Mouse (Mus musculus): Measurements from ENCODE around the gene Inf2. TPM values are rescaled to one million over a fixed set of nuclear protein-coding genes. Genes with fewer than 3 reads are reported as not detected.

Gene Inf2
- polyA plus RNA-seq, 2 experiments: 6.9 to 27.5 TPM

- Histone ChIP-seq H3K36me3 (ENCODE audit: control insufficient read depth, insufficient read depth, low read length) (0 out of 2 replicates have a peak, but pooled peaks cover 2% of the 10 kb centered on the region), H3K4me2 (replicated peaks; ENCODE audit: low read depth, low read length, severe bottlenecking) (peak within 1 kb of the TSS; percentile 91), H3K4me3 (replicated peaks; ENCODE audit: low read length) (peak within 1 kb of the TSS; percentile 46), H3K9me3 (ENCODE audit: control insufficient read depth, low read length) (no peaks in the 10 kb centered on the region), H3K27ac (replicated peaks; ENCODE audit: low read depth, low read length) (no peak within 1 kb of the TSS), H3K27me3 (ENCODE audit: control insufficient read depth, insufficient read depth, low read length) (peaks cover 7% of the 10 kb centered on the region; the same call in 1 of the 2 replicates), H3K4me1 (ENCODE audit: control insufficient read depth, insufficient read depth, low read length) (peaks cover 13% of the 10 kb centered on the region; the same call in 1 of the 2 replicates), H3K9ac (ENCODE audit: low read depth, low read length, severe bottlenecking) (peak within 1 kb of the TSS; percentile 60)
- 1% methylated on average over 48 of the region's 56 CpGs for WGBS
- DNase-seq (ENCODE audit: low spot score) (no peak), ATAC-seq (ENCODE audit: low FRiP score, low read depth) (peak; percentile 60)
- TF ChIP-seq POLR2A (IDR thresholded peaks at IDR 0.05; ENCODE audit: borderline replicate concordance, extremely low read depth, insufficient read depth, insufficient read length): no peak
These were observed 31.2 kb downstream of the Inf2 start, which contains the start of gene Adssl1 for GRCm38 (mm10) chr12:112619686-112620353. TSS of gene Adssl1 (plus strand) at chr12:112620045.

- H3K9ac ChIP-seq (ENCODE audit: low read depth, low read length, severe bottlenecking): peak overlapping the region; percentile 60
- H3K27me3 ChIP-seq (ENCODE audit: control insufficient read depth, insufficient read depth, low read length): peaks cover 7% of the 10 kb centered on the region; the same call in 1 of the 2 replicates
- ATAC-seq (ENCODE audit: low FRiP score, low read depth) (no peak), DNase-seq (ENCODE audit: low spot score) (no peak)
- TF ChIP-seq POLR2A (IDR thresholded peaks at IDR 0.05; ENCODE audit: borderline replicate concordance, extremely low read depth, insufficient read depth, insufficient read length): no peak
- WGBS: 14% methylated on average over 16 of the region's 16 CpGs
- H3K36me3 ChIP-seq (ENCODE audit: control insufficient read depth, insufficient read depth, low read length): no peaks in the 10 kb centered on the region
- H3K4me1 ChIP-seq (ENCODE audit: control insufficient read depth, insufficient read depth, low read length): peaks cover 13% of the 10 kb centered on the region; the same call in 1 of the 2 replicates
- peak overlapping the region; percentile 46 for H3K4me3 ChIP-seq (replicated peaks; ENCODE audit: low read length)
- peak overlapping the region; percentile 91 for H3K4me2 ChIP-seq (replicated peaks; ENCODE audit: low read depth, low read length, severe bottlenecking)
- H3K27ac ChIP-seq (replicated peaks; ENCODE audit: low read depth, low read length): no peak overlapping the region
- H3K9me3 ChIP-seq (ENCODE audit: control insufficient read depth, low read length): no peaks in the 10 kb centered on the region
These were observed 31.9 kb downstream of the Inf2 start for GRCm38 (mm10) chr12:112620354-112621061.

- no peak overlapping the region for H3K27ac ChIP-seq (replicated peaks; ENCODE audit: low read depth, low read length)
- H3K27me3 ChIP-seq (ENCODE audit: control insufficient read depth, insufficient read depth, low read length): peaks cover 7% of the 10 kb centered on the region; the same call in 1 of the 2 replicates
- no peak overlapping the region for H3K4me2 ChIP-seq (replicated peaks; ENCODE audit: low read depth, low read length, severe bottlenecking)
- no peak for DNase-seq (ENCODE audit: low spot score)
- H3K36me3 ChIP-seq (ENCODE audit: control insufficient read depth, insufficient read depth, low read length): no peaks in the 10 kb centered on the region
- H3K9ac ChIP-seq (ENCODE audit: low read depth, low read length, severe bottlenecking): no peak overlapping the region
- TF ChIP-seq POLR2A (IDR thresholded peaks at IDR 0.05; ENCODE audit: borderline replicate concordance, extremely low read depth, insufficient read depth, insufficient read length): no peak
- WGBS: 77% methylated on average over 3 of the region's 3 CpGs
- no peak overlapping the region for H3K4me3 ChIP-seq (replicated peaks; ENCODE audit: low read length)
- ATAC-seq (ENCODE audit: low FRiP score, low read depth): no peak
- H3K4me1 ChIP-seq (ENCODE audit: control insufficient read depth, insufficient read depth, low read length): peaks cover 13% of the 10 kb centered on the region; the same call in 1 of the 2 replicates
- no peaks in the 10 kb centered on the region for H3K9me3 ChIP-seq (ENCODE audit: control insufficient read depth, low read length)
These were observed 33.3 kb downstream of the Inf2 start for GRCm38 (mm10) chr12:112621900-112622299.

- Histone ChIP-seq H3K27ac (replicated peaks; ENCODE audit: low read depth, low read length) (no peak overlapping the region), H3K9ac (ENCODE audit: low read depth, low read length, severe bottlenecking) (no peak overlapping the region), H3K4me2 (replicated peaks; ENCODE audit: low read depth, low read length, severe bottlenecking) (no peak overlapping the region), H3K4me1 (ENCODE audit: control insufficient read depth, insufficient read depth, low read length) (peaks cover 9% of the 10 kb centered on the region), H3K36me3 (ENCODE audit: control insufficient read depth, insufficient read depth, low read length) (no peaks in the 10 kb centered on the region), H3K9me3 (ENCODE audit: control insufficient read depth, low read length) (no peaks in the 10 kb centered on the region), H3K4me3 (replicated peaks; ENCODE audit: low read length) (no peak overlapping the region), H3K27me3 (ENCODE audit: control insufficient read depth, insufficient read depth, low read length) (peaks cover 7% of the 10 kb centered on the region; the same call in 1 of the 2 replicates)
- 13% methylated on average over 2 of the region's 2 CpGs for WGBS
- ATAC-seq (ENCODE audit: low FRiP score, low read depth) (no peak), DNase-seq (ENCODE audit: low spot score) (peak; percentile 45)
- TF ChIP-seq POLR2A (IDR thresholded peaks at IDR 0.05; ENCODE audit: borderline replicate concordance, extremely low read depth, insufficient read depth, insufficient read length): no peak
These were observed 35.2 kb downstream of the Inf2 start for GRCm38 (mm10) chr12:112623742-112624141.

GRCm38 (mm10) chr12:112625700-112626099 is 37.1 kb downstream of the Inf2 start:
- no peaks in the 10 kb centered on the region for H3K9me3 ChIP-seq (ENCODE audit: control insufficient read depth, low read length)
- H3K4me2 ChIP-seq (replicated peaks; ENCODE audit: low read depth, low read length, severe bottlenecking): no peak overlapping the region
- ATAC-seq (ENCODE audit: low FRiP score, low read depth): no peak
- 91% methylated on average over 4 of the region's 4 CpGs for WGBS
- H3K27me3 ChIP-seq (ENCODE audit: control insufficient read depth, insufficient read depth, low read length): peaks cover 2% of the 10 kb centered on the region; the same call in 1 of the 2 replicates
- H3K4me3 ChIP-seq (replicated peaks; ENCODE audit: low read length): no peak overlapping the region
- H3K27ac ChIP-seq (replicated peaks; ENCODE audit: low read depth, low read length): no peak overlapping the region
- H3K36me3 ChIP-seq (ENCODE audit: control insufficient read depth, insufficient read depth, low read length): no peaks in the 10 kb centered on the region
- no peak for TF ChIP-seq POLR2A (IDR thresholded peaks at IDR 0.05; ENCODE audit: borderline replicate concordance, extremely low read depth, insufficient read depth, insufficient read length)
- DNase-seq (ENCODE audit: low spot score): no peak
- H3K9ac ChIP-seq (ENCODE audit: low read depth, low read length, severe bottlenecking): no peak overlapping the region
- peaks cover 11% of the 10 kb centered on the region for H3K4me1 ChIP-seq (ENCODE audit: control insufficient read depth, insufficient read depth, low read length)
